Mouse (Mus musculus) MEL (cell line): Measurements from ENCODE around the gene Rplp2. TPM values are rescaled to one million over a fixed set of nuclear protein-coding genes. Genes with fewer than 3 reads are reported as not detected.

ENCODE experiments used
- DNase-seq: peaks from one replicate; pipeline ENCODE4 v3.0.0; 2011; ENCODE audit warnings: low read depth, low spot score
- H3K27ac ChIP-seq: 2 replicates; pipeline ENCODE4 v1.5.1; 2012; ENCODE audit warnings: low read depth, mild to moderate bottlenecking, control low read depth, low read length, moderate library complexity; ENCODE audit not compliant: control insufficient read depth
- H3K27me3 ChIP-seq, 2 experiments: fragments of 150-350 bp in 1 of 2; sonication (generic) in 1 of 2; 2 replicates each; pipeline ENCODE4 v1.6.1; 2012; ENCODE audit warnings: low read length in 2 of 2, mild to moderate bottlenecking in 2 of 2, improper control_type of control experiment in 1 of 2, moderate library complexity in 1 of 2; ENCODE audit not compliant: insufficient read depth in 2 of 2, control insufficient read depth in 1 of 2
- H3K36me3 ChIP-seq, 2 experiments: 2 replicates each; pipeline ENCODE4 v1.6.1; 2012 to 2014; ENCODE audit warnings: low read length in 2 of 2, improper control_type of control experiment in 1 of 2, inconsistent platforms in 1 of 2, mild to moderate bottlenecking in 1 of 2; ENCODE audit not compliant: insufficient read depth in 2 of 2, control insufficient read depth in 1 of 2
- H3K4me1 ChIP-seq, 2 experiments: fragments of 150-350 bp in 1 of 2; sonication (generic) in 1 of 2; 2 replicates each; pipeline ENCODE4 v1.6.1; 2012; ENCODE audit warnings: low read length in 2 of 2, improper control_type of control experiment in 1 of 2, mild to moderate bottlenecking in 1 of 2; ENCODE audit not compliant: insufficient read depth in 2 of 2, control insufficient read depth in 1 of 2
- H3K4me3 ChIP-seq, 2 experiments: fragments of 150-350 bp in 1 of 2; sonication (generic) in 1 of 2; 2 replicates each; pipeline ENCODE4 v1.5.1; 2012; ENCODE audit warnings: low read depth in 2 of 2, low read length in 2 of 2, mild to moderate bottlenecking in 2 of 2, moderate library complexity in 2 of 2, control low read depth in 1 of 2, improper control_type of control experiment in 1 of 2; ENCODE audit not compliant: control insufficient read depth in 1 of 2, insufficient read depth in 1 of 2
- H3K79me2 ChIP-seq: 2 replicates; pipeline ENCODE4 v1.6.1; 2012; ENCODE audit warnings: mild to moderate bottlenecking, low read length, moderate library complexity; ENCODE audit not compliant: control insufficient read depth, poor library complexity, insufficient read depth
- H3K9ac ChIP-seq: 2 replicates; pipeline ENCODE4 v1.6.1; 2012; ENCODE audit warnings: low read depth, mild to moderate bottlenecking, control low read depth, low read length, moderate library complexity; ENCODE audit not compliant: control insufficient read depth, poor library complexity, severe bottlenecking
- H3K9me3 ChIP-seq: fragments of 150-350 bp; sonication (generic); replicated peaks from 2 replicates; pipeline ENCODE4 v1.6.1; 2012; ENCODE audit warnings: mild to moderate bottlenecking, low read length, improper control_type of control experiment, moderate library complexity; ENCODE audit not compliant: insufficient read depth
- BHLHE40 ChIP-seq: IDR thresholded peaks from 2 replicates; pipeline ENCODE4 v1.6.1; 2012; ENCODE audit warnings: low read depth, mild to moderate bottlenecking, inconsistent platforms, low read length, improper control_type of control experiment, borderline replicate concordance
- CHD2 ChIP-seq: IDR thresholded peaks from 2 replicates; pipeline ENCODE4 v1.6.1; 2011; ENCODE audit warnings: low read length, improper control_type of control experiment
- CTCF ChIP-seq, 3 experiments: IDR thresholded peaks in 2 of 3; conservative IDR thresholded peaks in 1 of 3; 2 replicates each; pipeline ENCODE4 v1.5.1; 2011 to 2012; ENCODE audit warnings: low read length in 3 of 3, low read depth in 2 of 3, mild to moderate bottlenecking in 2 of 3, improper control_type of control experiment in 1 of 3, inconsistent platforms in 1 of 3, mixed read lengths in 1 of 3, moderate library complexity in 1 of 3; ENCODE audit not compliant: control insufficient read depth in 1 of 3, insufficient read depth in 1 of 3, poor library complexity in 1 of 3, severe bottlenecking in 1 of 3
- E2F4 ChIP-seq: IDR thresholded peaks from 2 replicates; pipeline ENCODE4 v1.6.1; 2011; ENCODE audit warnings: low read depth, low read length, improper control_type of control experiment, borderline replicate concordance
- EP300 ChIP-seq, 2 experiments: IDR thresholded peaks; 2 replicates each; pipeline ENCODE4 v1.6.1; 2011; ENCODE audit warnings: improper control_type of control experiment in 2 of 2, low read length in 2 of 2, low read depth in 1 of 2, mild to moderate bottlenecking in 1 of 2
- ETS1 ChIP-seq: IDR thresholded peaks from 2 replicates; pipeline ENCODE4 v1.6.1; 2012; ENCODE audit warnings: low read depth, mild to moderate bottlenecking, inconsistent platforms, low read length, improper control_type of control experiment, moderate library complexity
- GABPA ChIP-seq: IDR thresholded peaks from 2 replicates; pipeline ENCODE4 v1.6.1; 2012; ENCODE audit warnings: low read depth, mild to moderate bottlenecking, inconsistent platforms, low read length, improper control_type of control experiment, moderate library complexity
- HCFC1 ChIP-seq: IDR thresholded peaks from 2 replicates; pipeline ENCODE4 v1.6.1; 2012; ENCODE audit warnings: low read depth, mild to moderate bottlenecking, inconsistent platforms, low read length, improper control_type of control experiment, moderate library complexity
- JUND ChIP-seq: IDR thresholded peaks from 2 replicates; pipeline ENCODE4 v1.6.1; 2011; ENCODE audit warnings: low read depth, mild to moderate bottlenecking, improper control_type of control experiment, low read length
- KAT2A ChIP-seq: conservative IDR thresholded peaks from 2 replicates; pipeline ENCODE4 v1.6.1; 2012; ENCODE audit warnings: low read depth, low read length, improper control_type of control experiment, inconsistent platforms
- MAZ ChIP-seq: IDR thresholded peaks from 2 replicates; pipeline ENCODE4 v1.6.1; 2012; ENCODE audit warnings: low read depth, mild to moderate bottlenecking, inconsistent platforms, low read length, improper control_type of control experiment
- MEF2A ChIP-seq: IDR thresholded peaks from 2 replicates; pipeline ENCODE4 v1.6.1; 2014; ENCODE audit warnings: low read depth, mild to moderate bottlenecking, inconsistent platforms, low read length, improper control_type of control experiment; ENCODE audit not compliant: poor library complexity, insufficient replicate concordance, severe bottlenecking; ENCODE audit errors: extremely low read depth
- MXI1 ChIP-seq: IDR thresholded peaks from 2 replicates; pipeline ENCODE4 v1.6.1; 2011; ENCODE audit warnings: mild to moderate bottlenecking, low read depth, low read length, improper control_type of control experiment
- NELFE ChIP-seq: IDR thresholded peaks from 2 replicates; pipeline ENCODE4 v1.6.1; 2011; ENCODE audit warnings: low read depth, low read length, improper control_type of control experiment
- POLR2AphosphoS2 ChIP-seq: IDR thresholded peaks from 2 replicates; pipeline ENCODE4 v1.6.1; 2011; ENCODE audit warnings: low read length, improper control_type of control experiment
- POLR2AphosphoS5 ChIP-seq: IDR thresholded peaks from 2 replicates; pipeline ENCODE4 v1.6.1; 2012; ENCODE audit warnings: low read depth, borderline replicate concordance, mild to moderate bottlenecking, inconsistent platforms, low read length, moderate library complexity, mixed read lengths
- RAD21 ChIP-seq: IDR thresholded peaks from 2 replicates; pipeline ENCODE4 v1.6.1; 2011; ENCODE audit warnings: mild to moderate bottlenecking, low read depth, low read length, improper control_type of control experiment
- RCOR1 ChIP-seq: IDR thresholded peaks from 2 replicates; pipeline ENCODE4 v1.6.1; 2012; ENCODE audit warnings: low read depth, mild to moderate bottlenecking, inconsistent platforms, low read length, improper control_type of control experiment
- SMC3 ChIP-seq: IDR thresholded peaks from 2 replicates; pipeline ENCODE4 v1.6.1; 2011; ENCODE audit warnings: low read depth, low read length, improper control_type of control experiment
- TBP ChIP-seq: IDR thresholded peaks from 2 replicates; pipeline ENCODE4 v1.8.0; 2011; ENCODE audit warnings: low read depth, low read length, improper control_type of control experiment
- UBTF ChIP-seq: IDR thresholded peaks from 2 replicates; pipeline ENCODE4 v1.6.1; 2012; ENCODE audit warnings: low read depth, mild to moderate bottlenecking, inconsistent platforms, low read length, improper control_type of control experiment, moderate library complexity, borderline replicate concordance; ENCODE audit not compliant: insufficient read depth
- USF1 ChIP-seq: IDR thresholded peaks from 2 replicates; pipeline ENCODE4 v1.6.1; 2014; ENCODE audit warnings: low read depth, mild to moderate bottlenecking, inconsistent platforms, low read length, improper control_type of control experiment, moderate library complexity
- ZMIZ1 ChIP-seq: IDR thresholded peaks from 2 replicates; pipeline ENCODE4 v1.6.1; 2012; ENCODE audit warnings: low read depth, mild to moderate bottlenecking, inconsistent platforms, low read length, improper control_type of control experiment, moderate library complexity
- polyA plus RNA-seq, 2 experiments: library from polyadenylated mRNA; stranded (reverse) in 1 of 2; unstranded in 1 of 2; fragments of >175 nt in 1 of 2; fragments of >200 nt in 1 of 2; gene quantifications; 2 replicates each; pipeline versions ENCODE4 v1.2.1 to v1.2.4; 2012; ENCODE audit warnings: low replicate concordance in 2 of 2, low read depth in 1 of 2; ENCODE audit not compliant: insufficient read length in 2 of 2, insufficient read depth in 1 of 2, missing spikeins in 1 of 2
- total RNA-seq: library from RNA; depleted of rRNA; stranded (reverse); fragments of 300-350 nt; gene quantifications from 2 replicates; pipeline ENCODE4 v1.2.3, GENCODE M21; 2012

Gene Rplp2
- total and polyA plus RNA-seq, 3 experiments: 3,503 to 3,690 TPM; not detected in 1

- TF ChIP-seq TBP (no peak), JUND (0 out of 2 replicates have a peak, but pooled peaks have one; percentile 71), GABPA (no peak), E2F4 (no peak)
- no peaks in the 10 kb centered on the region for H3K79me2 ChIP-seq
- H3K9me3 ChIP-seq: no peaks in the 10 kb centered on the region
- peaks cover 0 to 1% of the 10 kb centered on the region in 2 experiments; a peak in 1 of 4 replicates for H3K36me3 ChIP-seq
- no peaks in the 10 kb centered on the region; a peak in 1 of 4 replicates for H3K27me3 ChIP-seq
- no peak for DNase-seq
- no peak overlapping the region for H3K27ac ChIP-seq
- no peak overlapping the region for H3K4me3 ChIP-seq
- H3K9ac ChIP-seq: no peak overlapping the region
- peaks cover under 1 to 4% of the 10 kb centered on the region in 2 experiments; a peak in 3 of 4 replicates for H3K4me1 ChIP-seq
Observed at GRCm38 (mm10) chr7:141423811-141424210, 23.4 kb upstream of the Rplp2 start.

- Histone ChIP-seq H3K36me3 (peaks cover 0 to under 1% of the 10 kb centered on the region in 2 experiments; a peak in 1 of 4 replicates), H3K9ac (no peak overlapping the region), H3K4me3 (no peak overlapping the region), H3K27ac (no peak overlapping the region), H3K9me3 (no peaks in the 10 kb centered on the region), H3K4me1 (peaks cover 0 to 3% of the 10 kb centered on the region in 2 experiments; a peak in 1 of 4 replicates), H3K27me3 (no peaks in the 10 kb centered on the region; a peak in 1 of 4 replicates), H3K79me2 (no peaks in the 10 kb centered on the region)
- no peak for DNase-seq
- TF ChIP-seq ETS1 (no peak), USF1 (no peak)
Observed at GRCm38 (mm10) chr7:141426948-141427730, 20.0 kb upstream of the Rplp2 start.

DNA sequence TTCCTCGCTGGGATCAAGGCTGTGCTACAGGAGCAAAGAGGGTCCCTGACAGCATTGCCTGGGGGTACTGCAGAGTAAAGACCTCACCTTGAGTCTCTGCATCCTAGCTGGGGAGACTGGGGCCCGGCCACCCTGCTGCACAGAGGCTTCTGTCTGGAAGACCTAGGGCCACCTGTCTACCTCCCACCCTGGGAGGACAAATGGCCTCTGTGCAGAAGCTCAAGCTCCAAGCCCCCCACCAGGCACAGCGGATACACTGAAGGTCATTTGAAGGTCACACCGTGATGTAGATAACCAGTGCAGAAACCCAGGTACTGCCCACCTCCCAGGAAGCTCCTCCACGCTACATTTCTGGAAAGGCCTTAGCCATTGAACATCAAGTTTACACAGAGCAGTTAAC lies 18.5 kb upstream of the Rplp2 start:
- Histone ChIP-seq H3K79me2 (no peaks in the 10 kb centered on the region), H3K9ac (no peak overlapping the region), H3K27me3 (no peaks in the 10 kb centered on the region), H3K4me3 (no peak overlapping the region), H3K4me1 (peaks cover 0 to 6% of the 10 kb centered on the region in 2 experiments; a peak in 1 of 4 replicates), H3K27ac (no peak overlapping the region), H3K9me3 (no peaks in the 10 kb centered on the region), H3K36me3 (peaks cover 0 to 4% of the 10 kb centered on the region in 2 experiments; a peak in 1 of 4 replicates)
- DNase-seq: no peak
- TF ChIP-seq NELFE: no peak
- TF ChIP-seq CTCF (IDR thresholded peaks at IDR 0.05 in 2 of 3, conservative IDR thresholded peaks at IDR 0.05 in 1 of 3; ENCODE audit: control insufficient read depth in 1 of 3, insufficient read depth in 1 of 3, low read depth in 2 of 3, low read length in 3 of 3, poor library complexity in 1 of 3, severe bottlenecking in 1 of 3): no peak
- TF ChIP-seq POLR2AphosphoS2: no peak
- TF ChIP-seq BHLHE40: no peak
- no peak for TF ChIP-seq GABPA
- TF ChIP-seq CHD2: no peak
- no peak for TF ChIP-seq EP300 (IDR thresholded peaks at IDR 0.05; ENCODE audit: low read depth in 1 of 2, low read length in 2 of 2)
- TF ChIP-seq JUND: no peak
- no peak for TF ChIP-seq UBTF
- TF ChIP-seq MEF2A: no peak
- no peak for TF ChIP-seq SMC3
- no peak for TF ChIP-seq MAZ
- no peak for TF ChIP-seq RCOR1
- no peak for TF ChIP-seq HCFC1
- TF ChIP-seq ZMIZ1: no peak
- no peak for TF ChIP-seq RAD21
- TF ChIP-seq MXI1: no peak
- no peak for TF ChIP-seq POLR2AphosphoS5
- no peak for TF ChIP-seq KAT2A
